Mouse (Mus musculus) heart, embryonic 15.5 days (tissue): ENCODE measurements around the gene Zfp280d. TPM values are rescaled to one million over a fixed set of nuclear protein-coding genes. Genes with fewer than 3 reads are reported as not detected.
A peak's percentile ranks its signal among the peaks of the same experiment; 100 is the strongest.

Experiments used
- ATAC-seq: fragments of 200-750 bp; cut with Nextera tagmentation; replicated peaks from 2 replicates; pipeline ENCODE4 v1.8.0; 2017; ENCODE audit warnings: low read depth, moderate TSS enrichment; ENCODE audit not compliant: insufficient number of reproducible peaks, insufficient read depth, low FRiP score
- H3K27ac ChIP-seq: fragments of 300-500 bp; sonication (generic); 2 replicates; pipeline ENCODE4 v1.5.1; 2015; ENCODE audit warnings: mild to moderate bottlenecking, inconsistent platforms
- H3K27me3 ChIP-seq: fragments of 300-500 bp; sonication (generic); 2 replicates; pipeline ENCODE4 v1.6.1; 2015; ENCODE audit warnings: inconsistent platforms
- H3K36me3 ChIP-seq: fragments of 300-500 bp; sonication (generic); 2 replicates; pipeline ENCODE4 v1.6.1; 2015; ENCODE audit warnings: mild to moderate bottlenecking, inconsistent platforms
- H3K4me1 ChIP-seq: fragments of 300-500 bp; sonication (generic); replicated peaks from 2 replicates; pipeline ENCODE4 v1.6.1; 2015; ENCODE audit warnings: inconsistent platforms
- H3K4me2 ChIP-seq: fragments of 300-500 bp; sonication (generic); 2 replicates; pipeline ENCODE4 v1.6.1; 2015; ENCODE audit warnings: inconsistent platforms, mild to moderate bottlenecking, moderate library complexity
- H3K4me3 ChIP-seq: fragments of 300-500 bp; sonication (generic); 2 replicates; pipeline ENCODE4 v1.5.1; 2015; ENCODE audit warnings: mild to moderate bottlenecking, inconsistent platforms
- H3K9ac ChIP-seq: fragments of 300-500 bp; sonication (generic); 2 replicates; pipeline ENCODE4 v1.6.1; 2015; ENCODE audit warnings: mild to moderate bottlenecking, inconsistent platforms
- H3K9me3 ChIP-seq: fragments of 300-500 bp; sonication (generic); replicated peaks from 2 replicates; pipeline ENCODE4 v1.6.1; 2016; ENCODE audit warnings: inconsistent platforms
- WGBS: fragments of 180-500 bp; shearing (Covaris S2); methylation state at CpG from one replicate; pipeline ENCODE4 v1.1.7; 2015; ENCODE audit warnings: mixed read lengths; 5-methylcytosine and 5-hydroxymethylcytosine counted together
- polyA plus RNA-seq: library from polyadenylated mRNA; unstranded; fragments of >200 nt; fragmentation: Nextera tagmentation; extraction: Ambion mirVana; gene quantifications from 2 replicates; pipeline ENCODE4 v1.2.1, GENCODE M21; 2015

Zfp280d gene
- 21.3 and 24.7 TPM in 2 replicates for polyA plus RNA-seq

- H3K9me3 ChIP-seq = no peaks in the 10 kb centered on the region
- H3K4me3 ChIP-seq = peak within 1 kb of the TSS; percentile 60
- under 1% methylated on average over 46 of the region's 57 CpGs for WGBS
- peak within 1 kb of the TSS; percentile 95 for H3K27ac ChIP-seq
- peak within 1 kb of the TSS; percentile 94 for H3K9ac ChIP-seq
- peak; percentile 99 for ATAC-seq
- peak within 1 kb of the TSS; percentile 85 for H3K4me2 ChIP-seq
- no peaks in the 10 kb centered on the region for H3K36me3 ChIP-seq
- H3K4me1 ChIP-seq = peaks cover 13% of the 10 kb centered on the region
- no peaks in the 10 kb centered on the region for H3K27me3 ChIP-seq
Observed at GRCm38 (mm10) chr9:72274677-72275076, at the start of gene Zfp280d. Zfp280d (plus strand) TSS chr9:72274860.

- Histone ChIP-seq H3K27ac (no peak overlapping the region), H3K27me3 (no peaks in the 10 kb centered on the region), H3K4me1 (no peaks in the 10 kb centered on the region), H3K36me3 (no peaks in the 10 kb centered on the region), H3K4me3 (no peak overlapping the region), H3K4me2 (no peak overlapping the region), H3K9ac (no peak overlapping the region), H3K9me3 (no peaks in the 10 kb centered on the region)
- 75% methylated on average over 6 of the region's 6 CpGs for WGBS
- ATAC-seq = no peak
Observed at GRCm38 (mm10) chr9:72226536-72226935, 48.1 kb upstream of the Zfp280d start.

GRCm38 (mm10) chr9:72252656-72253055 is 22.0 kb upstream of the Zfp280d start:
- Histone ChIP-seq H3K4me3 (no peak overlapping the region), H3K9ac (no peak overlapping the region), H3K4me1 (no peaks in the 10 kb centered on the region), H3K36me3 (no peaks in the 10 kb centered on the region), H3K4me2 (no peak overlapping the region), H3K27ac (no peak overlapping the region), H3K9me3 (no peaks in the 10 kb centered on the region), H3K27me3 (no peaks in the 10 kb centered on the region)
- 73% methylated on average over 1 of the region's 1 CpGs for WGBS
- no peak for ATAC-seq

GRCm38 (mm10) chr9:72255227-72255626 is 19.4 kb upstream of the Zfp280d start:
- Histone ChIP-seq H3K9ac (no peak overlapping the region), H3K27ac (no peak overlapping the region), H3K9me3 (no peaks in the 10 kb centered on the region), H3K27me3 (no peaks in the 10 kb centered on the region), H3K4me2 (no peak overlapping the region), H3K4me1 (no peaks in the 10 kb centered on the region), H3K4me3 (no peak overlapping the region), H3K36me3 (no peaks in the 10 kb centered on the region)
- no peak for ATAC-seq
- WGBS = 50% methylated on average over 1 of the region's 1 CpGs

GRCm38 (mm10) chr9:72256646-72257045 is 18.0 kb upstream of the Zfp280d start:
- Histone ChIP-seq H3K36me3 (no peaks in the 10 kb centered on the region), H3K9ac (no peak overlapping the region), H3K9me3 (no peaks in the 10 kb centered on the region), H3K4me3 (no peak overlapping the region), H3K4me2 (no peak overlapping the region), H3K27me3 (no peaks in the 10 kb centered on the region), H3K4me1 (no peaks in the 10 kb centered on the region), H3K27ac (no peak overlapping the region)
- 72% methylated on average over 3 of the region's 3 CpGs for WGBS
- no peak for ATAC-seq

GRCm38 (mm10) chr9:72260337-72260736 is 14.3 kb upstream of the Zfp280d start:
- Histone ChIP-seq H3K4me2 (no peak overlapping the region), H3K4me3 (no peak overlapping the region), H3K9me3 (no peaks in the 10 kb centered on the region), H3K9ac (no peak overlapping the region), H3K4me1 (no peaks in the 10 kb centered on the region), H3K27ac (no peak overlapping the region), H3K36me3 (no peaks in the 10 kb centered on the region), H3K27me3 (no peaks in the 10 kb centered on the region)
- ATAC-seq = no peak; the same call in 1 of the 2 replicates
- WGBS = 30% methylated on average over 7 of the region's 7 CpGs

- no peaks in the 10 kb centered on the region for H3K27me3 ChIP-seq
- no peaks in the 10 kb centered on the region for H3K4me1 ChIP-seq
- WGBS = 60% methylated on average over 3 of the region's 3 CpGs
- H3K9me3 ChIP-seq = no peaks in the 10 kb centered on the region
- no peak overlapping the region for H3K4me3 ChIP-seq
- no peak overlapping the region for H3K4me2 ChIP-seq
- no peak overlapping the region for H3K27ac ChIP-seq
- no peak overlapping the region for H3K9ac ChIP-seq
- no peak for ATAC-seq
- no peaks in the 10 kb centered on the region for H3K36me3 ChIP-seq
Observed at GRCm38 (mm10) chr9:72264859-72265258, 9.8 kb upstream of the Zfp280d start.

- Histone ChIP-seq H3K4me1 (0 out of 2 replicates have a peak, but pooled peaks cover 3% of the 10 kb centered on the region), H3K27ac (no peak overlapping the region), H3K9ac (no peak overlapping the region), H3K4me3 (no peak overlapping the region), H3K9me3 (no peaks in the 10 kb centered on the region), H3K27me3 (no peaks in the 10 kb centered on the region), H3K4me2 (no peak overlapping the region), H3K36me3 (no peaks in the 10 kb centered on the region)
- 93% methylated on average over 1 of the region's 1 CpGs for WGBS
- no peak for ATAC-seq
Observed at GRCm38 (mm10) chr9:72270146-72270545, 4.5 kb upstream of the Zfp280d start.

GRCm38 (mm10) chr9:72273646-72274410 is 832 bp upstream of the Zfp280d start:
- Histone ChIP-seq H3K36me3 (no peaks in the 10 kb centered on the region), H3K4me3 (no peak overlapping the region), H3K4me1 (peaks cover 13% of the 10 kb centered on the region), H3K9me3 (no peaks in the 10 kb centered on the region), H3K27me3 (no peaks in the 10 kb centered on the region), H3K9ac (no peak overlapping the region), H3K27ac (no peak overlapping the region), H3K4me2 (no peak overlapping the region)
- no peak for ATAC-seq
- WGBS = 87% methylated on average over 7 of the region's 7 CpGs

- H3K4me3 ChIP-seq = peak overlapping the region; percentile 60
- peak; percentile 73; the same call in 1 of the 2 replicates for ATAC-seq
- peak overlapping the region; percentile 94 for H3K9ac ChIP-seq
- peak overlapping the region; percentile 85 for H3K4me2 ChIP-seq
- H3K27me3 ChIP-seq = no peaks in the 10 kb centered on the region
- under 1% methylated on average over 66 of the region's 70 CpGs for WGBS
- H3K4me1 ChIP-seq = peaks cover 13% of the 10 kb centered on the region
- H3K27ac ChIP-seq = peak overlapping the region; percentile 95
- no peaks in the 10 kb centered on the region for H3K36me3 ChIP-seq
- no peaks in the 10 kb centered on the region for H3K9me3 ChIP-seq
Observed at GRCm38 (mm10) chr9:72275101-72275978, 680 bp downstream of the Zfp280d start.

GRCm38 (mm10) chr9:72275979-72276500 is 1.4 kb downstream of the Zfp280d start:
- WGBS = 27% methylated on average over 8 of the region's 8 CpGs
- no peaks in the 10 kb centered on the region for H3K36me3 ChIP-seq

More at GRCm38 (mm10) chr9:72275979-72276500, 1.4 kb downstream of the Zfp280d start:
- peaks cover 13% of the 10 kb centered on the region for H3K4me1 ChIP-seq
- H3K4me3 ChIP-seq = peak overlapping the region; percentile 60
- no peak for ATAC-seq
- H3K27ac ChIP-seq = peak overlapping the region; percentile 95
- H3K27me3 ChIP-seq = no peaks in the 10 kb centered on the region
- no peaks in the 10 kb centered on the region for H3K9me3 ChIP-seq
- H3K9ac ChIP-seq = peak overlapping the region; percentile 94; the same call in 1 of the 2 replicates
- H3K4me2 ChIP-seq = peak overlapping the region; percentile 85
